Mouse (Mus musculus): ENCODE results near the gene Mmadhc. TPM values are rescaled to one million over a fixed set of nuclear protein-coding genes. Genes with fewer than 3 reads are reported as not detected.

Mmadhc gene
- polyA plus RNA-seq, 2 experiments, result 43.7 to 79.7 TPM

DNA sequence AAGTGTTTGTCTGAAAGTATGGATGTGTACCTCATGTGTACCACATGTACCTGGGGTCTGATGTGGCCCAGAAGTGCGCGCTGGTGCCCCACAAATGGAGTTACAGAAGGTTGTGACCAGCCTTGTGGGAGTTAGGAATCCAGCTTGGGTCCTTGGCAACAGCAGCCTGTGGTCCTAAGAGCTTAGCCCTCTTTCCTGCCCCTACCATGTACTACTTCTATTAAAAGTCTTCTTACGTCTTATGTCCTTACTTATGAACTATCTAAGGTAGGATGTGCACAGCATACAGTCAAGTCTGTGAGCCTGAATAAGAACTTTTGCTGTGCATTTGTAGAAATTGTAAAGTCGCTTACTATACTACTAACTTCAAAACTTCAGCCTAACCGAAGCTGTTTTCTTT lies 1.0 kb downstream of the Mmadhc start:
- Histone ChIP-seq H3K9ac (replicated peaks) (peak overlapping the region; percentile 80), H3K4me3 (ENCODE audit: insufficient read depth in 1 of 2, low read depth in 2 of 2, low read length in 2 of 2) (peak overlapping the region; percentile 83 to 93), H3K36me3 (replicated peaks; ENCODE audit: control insufficient read depth, insufficient read depth, low read depth) (peaks cover 7% of the 10 kb centered on the region), H3K9me3 (ENCODE audit: control insufficient read depth, low read length) (no peaks in the 10 kb centered on the region), H3K27me3 (ENCODE audit: control insufficient read depth, insufficient read depth, low read length) (no peaks in the 10 kb centered on the region), H3K4me1 (replicated peaks; ENCODE audit: control insufficient read depth in 2 of 2, insufficient read depth in 2 of 2, low read length in 1 of 2) (peaks cover 13 to 19% of the 10 kb centered on the region in 2 experiments), H3K27ac (no peak overlapping the region), H3K4me2 (ENCODE audit: low read depth) (peak overlapping the region; percentile 73)
- DNase-seq (ENCODE audit: low read depth in 3 of 3, low spot score in 3 of 3), result no peak
- 25% methylated on average over 5 of the region's 5 CpGs for WGBS (ENCODE audit: insufficient replicate concordance)
- no peak for ATAC-seq (ENCODE audit: insufficient read depth)
- no peak for TF ChIP-seq EP300 (IDR thresholded peaks at IDR 0.05; ENCODE audit: low read depth)
- TF ChIP-seq CTCF (IDR thresholded peaks at IDR 0.05; ENCODE audit: low read depth), result no peak

DNA sequence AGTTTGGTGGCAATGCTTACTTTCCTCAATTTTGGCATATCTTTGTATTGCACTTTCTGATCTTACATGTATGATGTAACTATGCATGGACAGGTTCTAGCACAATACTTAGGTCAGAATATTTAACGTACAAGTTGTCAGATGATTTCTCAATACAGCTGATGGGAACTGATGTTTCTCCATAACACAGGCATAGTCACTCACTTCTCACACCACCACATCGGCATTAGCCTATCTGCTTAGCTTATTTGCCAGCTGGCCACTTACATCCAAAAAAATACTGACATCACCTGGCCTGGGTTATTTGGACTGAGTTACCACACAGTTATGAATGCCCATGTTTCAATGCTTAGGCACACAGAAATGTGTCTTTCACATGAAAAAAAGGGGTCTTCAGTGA lies 2.5 kb downstream of the Mmadhc start:
- TF ChIP-seq CTCF (IDR thresholded peaks at IDR 0.05; ENCODE audit: low read depth), result no peak
- TF ChIP-seq EP300 (IDR thresholded peaks at IDR 0.05; ENCODE audit: low read depth), result no peak
- peaks cover 18% of the 10 kb centered on the region for H3K36me3 ChIP-seq (replicated peaks; ENCODE audit: control insufficient read depth, insufficient read depth, low read depth)
- 52% methylated on average over 2 of the region's 2 CpGs for WGBS (ENCODE audit: insufficient replicate concordance)
- no peaks in the 10 kb centered on the region for H3K27me3 ChIP-seq (ENCODE audit: control insufficient read depth, insufficient read depth, low read length)
- no peak overlapping the region for H3K27ac ChIP-seq
- peak overlapping the region; percentile 4; the same call in 1 of the 2 replicates for H3K4me2 ChIP-seq (ENCODE audit: low read depth)
- H3K4me3 ChIP-seq (ENCODE audit: insufficient read depth in 1 of 2, low read depth in 2 of 2, low read length in 2 of 2), result no peak overlapping the region
- DNase-seq (ENCODE audit: low read depth in 3 of 3, low spot score in 3 of 3) (no peak), ATAC-seq (ENCODE audit: insufficient read depth) (no peak)
- no peak overlapping the region for H3K9ac ChIP-seq (replicated peaks)
- H3K4me1 ChIP-seq (replicated peaks; ENCODE audit: control insufficient read depth in 2 of 2, insufficient read depth in 2 of 2, low read length in 1 of 2), result peaks cover 13 to 19% of the 10 kb centered on the region in 2 experiments
- H3K9me3 ChIP-seq (ENCODE audit: control insufficient read depth, low read length), result no peaks in the 10 kb centered on the region

DNA sequence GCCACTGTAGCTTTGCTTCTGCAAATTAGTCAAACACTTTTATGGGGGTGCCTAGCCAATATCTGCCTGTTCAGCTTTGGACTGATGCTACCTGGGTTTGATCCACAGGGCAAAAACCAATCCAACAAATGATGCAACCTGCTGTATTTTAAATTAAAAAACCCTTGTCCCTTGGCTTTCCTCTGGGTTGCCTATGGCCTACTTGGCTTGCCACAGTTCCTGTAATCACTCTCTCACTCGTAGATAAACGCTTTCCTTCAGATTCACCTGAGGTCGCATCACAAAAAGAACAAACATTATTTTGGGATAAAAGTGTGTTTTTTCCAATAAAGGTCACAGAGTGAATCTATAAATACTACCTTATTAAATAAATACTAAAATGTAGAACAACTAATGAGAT lies 3.0 kb downstream of the Mmadhc start:
- no peak overlapping the region for H3K9ac ChIP-seq (replicated peaks)
- no peak for TF ChIP-seq CTCF (IDR thresholded peaks at IDR 0.05; ENCODE audit: low read depth)

DNA sequence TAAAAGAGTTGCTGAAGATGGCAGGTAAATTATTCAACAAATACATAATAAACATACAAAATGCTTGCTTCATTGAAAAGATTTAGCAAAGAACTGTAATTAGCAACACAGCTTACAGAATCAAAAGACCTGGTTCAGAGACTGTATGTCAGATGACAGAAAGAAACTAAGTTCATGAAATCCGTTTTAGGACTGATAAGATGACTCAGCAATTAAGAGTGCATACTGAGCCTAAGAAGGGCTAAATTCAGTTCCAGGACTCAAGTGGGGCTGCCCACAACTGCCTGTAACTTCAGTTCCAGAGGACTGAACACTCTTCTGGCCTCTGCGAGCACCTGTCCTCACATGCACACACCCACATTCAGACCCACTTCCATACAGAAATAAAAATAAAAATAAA lies 4.7 kb downstream of the Mmadhc start:
- Histone ChIP-seq H3K4me1 (replicated peaks; ENCODE audit: control insufficient read depth in 2 of 2, insufficient read depth in 2 of 2, low read length in 1 of 2) (peaks cover 13 to 18% of the 10 kb centered on the region in 2 experiments), H3K36me3 (replicated peaks; ENCODE audit: control insufficient read depth, insufficient read depth, low read depth) (peaks cover 37% of the 10 kb centered on the region), H3K9ac (replicated peaks) (no peak overlapping the region), H3K9me3 (ENCODE audit: control insufficient read depth, low read length) (no peaks in the 10 kb centered on the region), H3K4me2 (ENCODE audit: low read depth) (no peak overlapping the region), H3K4me3 (ENCODE audit: insufficient read depth in 1 of 2, low read depth in 2 of 2, low read length in 2 of 2) (no peak overlapping the region), H3K27me3 (ENCODE audit: control insufficient read depth, insufficient read depth, low read length) (no peaks in the 10 kb centered on the region), H3K27ac (no peak overlapping the region)
- ATAC-seq (ENCODE audit: insufficient read depth), result no peak
- DNase-seq (ENCODE audit: low read depth in 3 of 3, low spot score in 3 of 3), result no peak
- WGBS (ENCODE audit: insufficient replicate concordance), result 14% methylated on average over 2 of the region's 2 CpGs
- TF ChIP-seq CTCF (IDR thresholded peaks at IDR 0.05; ENCODE audit: low read depth) (no peak), EP300 (IDR thresholded peaks at IDR 0.05; ENCODE audit: low read depth) (no peak)

More for the DNA sequence above, 3.0 kb downstream of the Mmadhc start:
- Histone ChIP-seq H3K4me1 (replicated peaks; ENCODE audit: control insufficient read depth in 2 of 2, insufficient read depth in 2 of 2, low read length in 1 of 2) (peaks cover 13 to 19% of the 10 kb centered on the region in 2 experiments), H3K36me3 (replicated peaks; ENCODE audit: control insufficient read depth, insufficient read depth, low read depth) (peaks cover 22% of the 10 kb centered on the region), H3K27me3 (ENCODE audit: control insufficient read depth, insufficient read depth, low read length) (no peaks in the 10 kb centered on the region), H3K9me3 (ENCODE audit: control insufficient read depth, low read length) (no peaks in the 10 kb centered on the region), H3K27ac (no peak overlapping the region), H3K4me2 (ENCODE audit: low read depth) (no peak overlapping the region; the same call in 1 of the 2 replicates), H3K4me3 (ENCODE audit: insufficient read depth in 1 of 2, low read depth in 2 of 2, low read length in 2 of 2) (no peak overlapping the region)
- WGBS (ENCODE audit: insufficient replicate concordance), result 59% methylated on average over 3 of the region's 3 CpGs
- DNase-seq (ENCODE audit: low read depth in 3 of 3, low spot score in 3 of 3), result no peak
- ATAC-seq (ENCODE audit: insufficient read depth), result no peak

DNA sequence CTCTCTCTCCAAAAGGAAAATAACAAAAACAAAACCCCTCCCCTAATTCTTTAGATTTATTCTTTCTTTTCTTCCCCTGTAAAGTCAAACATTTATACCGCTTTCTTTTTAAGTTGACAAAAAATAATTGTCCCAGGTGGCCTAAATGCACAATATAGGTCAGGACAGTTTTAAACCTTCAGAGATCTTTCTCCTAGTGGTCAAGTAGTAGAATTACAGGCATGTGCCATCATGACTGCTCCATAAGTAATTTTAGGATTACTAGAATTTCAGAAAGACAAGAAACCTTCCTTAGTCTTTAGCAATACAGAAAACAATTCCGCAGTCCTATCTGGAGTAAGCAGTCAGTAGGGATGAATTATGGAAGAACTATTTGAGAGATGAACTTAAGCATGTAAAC lies 5.8 kb downstream of the Mmadhc start:
- peak; percentile 33; the same call in 1 of the 2 replicates for TF ChIP-seq CTCF (IDR thresholded peaks at IDR 0.05; ENCODE audit: low read depth)
- no peak for TF ChIP-seq EP300 (IDR thresholded peaks at IDR 0.05; ENCODE audit: low read depth)
- Histone ChIP-seq H3K27me3 (ENCODE audit: control insufficient read depth, insufficient read depth, low read length) (no peaks in the 10 kb centered on the region), H3K9me3 (ENCODE audit: control insufficient read depth, low read length) (no peaks in the 10 kb centered on the region), H3K4me2 (ENCODE audit: low read depth) (no peak overlapping the region), H3K4me1 (replicated peaks; ENCODE audit: control insufficient read depth in 2 of 2, insufficient read depth in 2 of 2, low read length in 1 of 2) (peaks cover 13 to 18% of the 10 kb centered on the region in 2 experiments), H3K4me3 (ENCODE audit: insufficient read depth in 1 of 2, low read depth in 2 of 2, low read length in 2 of 2) (no peak overlapping the region), H3K9ac (replicated peaks) (no peak overlapping the region), H3K27ac (no peak overlapping the region), H3K36me3 (replicated peaks; ENCODE audit: control insufficient read depth, insufficient read depth, low read depth) (peaks cover 44% of the 10 kb centered on the region)
- no peak for ATAC-seq (ENCODE audit: insufficient read depth)
- DNase-seq (ENCODE audit: low read depth in 3 of 3, low spot score in 3 of 3), result no peak
- WGBS (ENCODE audit: insufficient replicate concordance), result 73% methylated on average over 2 of the region's 2 CpGs

Data from liver, embryonic 14.5 days (tissue).